24 mouse cellular contexts compared by ENCODE assay signal in genomic region chr10:95704847-95705246, GRCm38 (mm10). TPM values are rescaled to one million over a fixed set of nuclear protein-coding genes. Genes with fewer than 3 reads are reported as not detected.
A peak's percentile ranks its signal among the peaks of the same experiment; 100 is the strongest.
DNase-seq lines count a peak whose midpoint lies in the region; ATAC-seq and TF ChIP-seq lines count a peak whose summit lies in the region.
"Had no signal": no experiment of that assay in that cellular context is flagged by ENCODE, and none has a peak within 500 bp of the region (broad histone marks: within the 10 kb centered on the region; RNA-seq: fewer than 3 reads in every experiment).

No protein-coding gene starts in this region.

- no peaks in the 10 kb centered on the region for H3K27me3 ChIP-seq in forebrain, postnatal 0 days (ENCODE audit: insufficient read depth, low read length)
- no peaks in the 10 kb centered on the region for H3K27me3 ChIP-seq in forebrain, embryonic 13.5 days
- H3K27me3 ChIP-seq in C2C12 (ENCODE audit: control insufficient read depth, insufficient read depth, insufficient read length) = no peaks in the 10 kb centered on the region
- H3K27me3 ChIP-seq: limb, embryonic 15.5 days; midbrain, embryonic 13.5 days had no signal

- no peaks in the 10 kb centered on the region for H3K4me1 ChIP-seq in forebrain, postnatal 0 days (ENCODE audit: insufficient read depth)
- no peaks in the 10 kb centered on the region for H3K4me1 ChIP-seq in forebrain, embryonic 13.5 days
- H3K4me1 ChIP-seq: midbrain, embryonic 13.5 days had no signal

- H3ac ChIP-seq in C2C12 (ENCODE audit: control insufficient read depth, insufficient read length, low read depth) = no peak overlapping the region

- H3K4me2 ChIP-seq in forebrain, postnatal 0 days (ENCODE audit: low read depth) = no peak overlapping the region
- no peak overlapping the region for H3K4me2 ChIP-seq in forebrain, embryonic 13.5 days
- H3K4me2 ChIP-seq: limb, embryonic 15.5 days; midbrain, embryonic 13.5 days had no signal

- no peak for TF ChIP-seq CTCF in forebrain, postnatal 0 days (IDR thresholded peaks at IDR 0.05; ENCODE audit: low read depth)
- no peak for TF ChIP-seq CTCF in left cerebral cortex, adult 2 months (IDR thresholded peaks at IDR 0.05)
- no peak for TF ChIP-seq CTCF in C2C12 (IDR thresholded peaks at IDR 0.05; ENCODE audit: control insufficient read depth, insufficient read depth, insufficient read length)

- peak; percentile 20; the same call in 1 of the 2 replicates for ATAC-seq in forebrain, postnatal 0 days
- no peak for ATAC-seq in forebrain, embryonic 13.5 days
- ATAC-seq: liver, postnatal 0 days; midbrain, embryonic 13.5 days had no signal

- 73% methylated on average over 6 of the region's 6 CpGs for WGBS in forebrain, postnatal 0 days
- WGBS in forebrain, embryonic 13.5 days = 92% methylated on average over 6 of the region's 6 CpGs

- no peaks in the 10 kb centered on the region for H3K36me3 ChIP-seq in forebrain, postnatal 0 days (ENCODE audit: insufficient read depth)
- no peaks in the 10 kb centered on the region for H3K36me3 ChIP-seq in forebrain, embryonic 13.5 days (ENCODE audit: poor library complexity, severe bottlenecking)
- no peaks in the 10 kb centered on the region for H3K36me3 ChIP-seq in C2C12 (ENCODE audit: control insufficient read depth, insufficient read depth)
- H3K36me3 ChIP-seq: hindbrain, embryonic 10.5 days; limb, embryonic 15.5 days; midbrain, embryonic 13.5 days had no signal

- DNase-seq in forebrain, postnatal 0 days = no peak
- DNase-seq in left cerebral cortex, adult 18-20 months (ENCODE audit: low spot score in 2 of 2) = peak; percentile 36 to 52
- no peak for DNase-seq in left cerebral cortex, adult 2 months (ENCODE audit: extremely low spot score in 1 of 2, low spot score in 2 of 2)
- DNase-seq in fibroblast of lung, adult 2 months (ENCODE audit: low read depth) = peak; percentile 74
- no peak for DNase-seq in kidney, adult 8-10 months
- DNase-seq: cerebellum, adult 18-20 months; liver, postnatal 0 days had no signal

- intact Hi-C loops in left cerebral cortex, adult 2 months (cut with DNase I) = loop anchor here (1.0 to 2.0 kb wide), 3 partner anchors 34 to 142 kb away; no protein-coding TSS in a partner anchor

- no peak overlapping the region for H3K9ac ChIP-seq in forebrain, postnatal 0 days
- no peak overlapping the region for H3K9ac ChIP-seq in forebrain, embryonic 13.5 days
- H3K9ac ChIP-seq: limb, embryonic 15.5 days; liver, postnatal 0 days; midbrain, embryonic 13.5 days had no signal

- no peaks in the 10 kb centered on the region for H3K9me3 ChIP-seq in forebrain, postnatal 0 days (ENCODE audit: low read length)
- no peaks in the 10 kb centered on the region for H3K9me3 ChIP-seq in forebrain, embryonic 13.5 days (replicated peaks)
- H3K9me3 ChIP-seq: hindbrain, embryonic 10.5 days; limb, embryonic 15.5 days; midbrain, embryonic 13.5 days had no signal

- H3K27ac ChIP-seq in forebrain, postnatal 0 days (ENCODE audit: low read depth, low read length) = no peak overlapping the region
- H3K27ac ChIP-seq in forebrain, embryonic 13.5 days = no peak overlapping the region
- no peak overlapping the region; the same call in 1 of the 2 replicates for H3K27ac ChIP-seq in left cerebral cortex, adult 2 months
- H3K27ac ChIP-seq: hindbrain, embryonic 10.5 days; limb, embryonic 15.5 days; macrophage; midbrain, embryonic 13.5 days had no signal

- no peaks in the 10 kb centered on the region for H3K79me3 ChIP-seq in C2C12 (ENCODE audit: low read depth)

- no peak overlapping the region for H3K4me3 ChIP-seq in forebrain, postnatal 0 days (ENCODE audit: low read depth, low read length)
- H3K4me3 ChIP-seq in forebrain, embryonic 13.5 days = no peak overlapping the region
- H3K4me3 ChIP-seq in left cerebral cortex, adult 2 months = no peak overlapping the region
- H3K4me3 ChIP-seq in C2C12 (ENCODE audit: insufficient read depth, poor library complexity, severe bottlenecking) = no peak overlapping the region
- H3K4me3 ChIP-seq: erythroblast, embryonic 14.5 days; hindbrain, embryonic 10.5 days; limb, embryonic 15.5 days; midbrain, embryonic 13.5 days had no signal

- H3K79me2 ChIP-seq in C2C12 (ENCODE audit: control insufficient read depth, insufficient read depth) = no peaks in the 10 kb centered on the region

TF ChIP-seq in C2C12, 6 proteins besides CTCF, POLR2A, EP300 and RAD21:
- TF ChIP-seq USF1 (IDR thresholded peaks at IDR 0.05; ENCODE audit: low read depth) (no peak), MYOD1 (IDR thresholded peaks at IDR 0.05; ENCODE audit: control insufficient read depth, insufficient read length, low read depth) (no peak), MAX (IDR thresholded peaks at IDR 0.05) (no peak), FOSL1 (IDR thresholded peaks at IDR 0.05; ENCODE audit: insufficient read depth, low read length, poor library complexity, severe bottlenecking) (no peak), CEBPB (IDR thresholded peaks at IDR 0.05; ENCODE audit: low read depth) (peak; percentile 80), MYOG (IDR thresholded peaks at IDR 0.05; ENCODE audit: control insufficient read depth, extremely low read depth, insufficient read length) (no peak)

RNA-seq across cellular contexts. Expression of gene Anapc15-ps, which starts 31.6 kb away (rescaled TPM):
- not detected in 2 replicates for total RNA-seq in forebrain, postnatal 0 days (2014; rRNA removed)
- 0.55 TPM in 1 of 2 replicates, not detected in the other for polyA plus RNA-seq in forebrain, postnatal 0 days (2015; fragmentation: Nextera tagmentation; extraction: Ambion mirVana)
- polyA plus RNA-seq in forebrain, embryonic 13.5 days (2015; fragmentation: Nextera tagmentation; extraction: Ambion mirVana) = 0.91 TPM in 1 of 2 replicates, not detected in the other
- not detected for total RNA-seq in left cerebral cortex, adult 18-20 months (2021)
- not detected for total RNA-seq in left cerebral cortex, adult 2 months (2021)
- 0.16 TPM for polyA plus RNA-seq in C2C12 (2012; fragmentation: generic; extraction: Trizol)
- total RNA-seq: adrenal gland, adult 18-20 months; ES-E14; layer of hippocampus, adult 8-10 months; left cerebral cortex, postnatal 14 days had no signal
- polyA plus RNA-seq: embryonic facial prominence, embryonic 11.5 days; erythroblast, embryonic 14.5 days; heart, embryonic 14.5 days; hindbrain, embryonic 10.5 days; kidney, embryonic 14.5 days; limb, embryonic 15.5 days; liver, postnatal 0 days; midbrain, embryonic 13.5 days; neural tube, embryonic 14.5 days; stomach, embryonic 16.5 days; thymus, postnatal 0 days had no signal

Comparison
In these comparisons a context has a peak if more than half of its experiments do, and no peak if none do; other contexts are left out.
1. DNase-seq: peak in left cerebral cortex, adult 18-20 months (2 of 2) and fibroblast of lung, adult 2 months (single experiment); none in forebrain, postnatal 0 days (single experiment), left cerebral cortex, adult 2 months (0 of 2) and kidney, adult 8-10 months (0 of 2).